Mouse (Mus musculus) ES-Bruce4 (cell line): ENCODE data around the gene Mapkap1.

ENCODE experiments used
- CTCF ChIP-seq: IDR thresholded peaks from one replicate; pipeline ENCODE4 v1.8.1; 2011; ENCODE audit warnings: low read depth, low read length
- EP300 ChIP-seq: IDR thresholded peaks from 2 replicates; pipeline ENCODE4 v1.6.1; 2011; ENCODE audit warnings: low read depth, low read length; ENCODE audit not compliant: insufficient read depth
- POLR2A ChIP-seq: IDR thresholded peaks from one replicate; pipeline ENCODE4 v1.8.1; 2011; ENCODE audit warnings: low read length; ENCODE audit not compliant: insufficient read depth

DNA sequence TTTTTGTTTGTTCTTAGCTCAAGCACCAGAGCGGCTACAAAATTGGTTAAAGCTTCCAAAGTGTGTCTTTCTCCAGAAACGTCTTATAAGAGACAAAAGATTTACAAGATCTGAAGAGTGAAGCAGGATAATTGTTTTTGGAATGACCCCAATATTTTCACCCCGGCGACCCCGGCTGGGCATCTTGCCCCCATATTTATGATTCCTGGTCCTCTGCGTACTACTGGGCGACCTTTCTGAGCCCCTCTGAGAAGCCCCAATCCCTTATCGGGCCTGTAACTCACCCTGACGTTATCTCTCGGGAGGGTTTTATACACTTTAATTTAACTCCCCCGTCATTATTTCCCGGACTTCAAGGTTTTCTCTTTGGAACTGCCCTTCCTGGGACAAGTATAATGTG, 225.5 kb downstream of the Mapkap1 start:
- TF ChIP-seq CTCF (no peak), POLR2A (no peak), EP300 (no peak)
